Mouse (Mus musculus): Measurements from ENCODE around the gene Mreg.

- no peak for TF ChIP-seq POLR2A (IDR thresholded peaks at IDR 0.05; ENCODE audit: low read depth, low read length)
- no peak for TF ChIP-seq ZKSCAN1 (IDR thresholded peaks at IDR 0.05; ENCODE audit: borderline replicate concordance, low read depth, low read length)
- TF ChIP-seq TCF12 (IDR thresholded peaks at IDR 0.05; ENCODE audit: low read depth, low read length), result no peak
- no peak for TF ChIP-seq POLR2AphosphoS2 (IDR thresholded peaks at IDR 0.05; ENCODE audit: low read depth, low read length)
- TF ChIP-seq CTCF (conservative IDR thresholded peaks at IDR 0.05 in 1 of 2, IDR thresholded peaks at IDR 0.05 in 1 of 2; ENCODE audit: low read depth in 2 of 2, low read length in 2 of 2), result no peak
- TF ChIP-seq MXI1 (IDR thresholded peaks at IDR 0.05; ENCODE audit: low read depth, low read length), result no peak
Measured at GRCm38 (mm10) chr1:72176239-72176638, 35.9 kb downstream of the Mreg start.

Measured in CH12.LX (cell line).